Mouse (Mus musculus) midbrain, postnatal 0 days (tissue): ENCODE results near the gene Tatdn2. TPM values are rescaled to one million over a fixed set of nuclear protein-coding genes. Genes with fewer than 3 reads are reported as not detected.
"Not testable (repeated sequence)": the region's sequence is repeated elsewhere in the genome, so short reads cannot be mapped to it uniquely, and the experiment has no call there.

Experiments used
- ATAC-seq: fragments of 200-750 bp; cut with Nextera tagmentation; 2 replicates; pipeline ENCODE4 v1.8.0; 2017; ENCODE audit warnings: moderate number of reproducible peaks, mild to moderate bottlenecking, moderate TSS enrichment, moderate library complexity; ENCODE audit not compliant: low FRiP score
- DNase-seq: peaks from one replicate; pipeline ENCODE4 v3.0.0-alpha.2; 2015; ENCODE audit warnings: low spot score
- H3K27ac ChIP-seq: fragments of 300-500 bp; sonication (generic); 2 replicates; pipeline ENCODE4 v1.5.1; 2014; ENCODE audit warnings: low read depth, mild to moderate bottlenecking, low read length, mixed read lengths
- H3K27me3 ChIP-seq: fragments of 300-500 bp; sonication (generic); 2 replicates; pipeline ENCODE4 v1.6.1; 2014; ENCODE audit warnings: low read length, control low read depth, mixed read lengths; ENCODE audit not compliant: insufficient read depth
- H3K36me3 ChIP-seq: fragments of 300-500 bp; sonication (generic); 2 replicates; pipeline ENCODE4 v1.6.1; 2014; ENCODE audit warnings: low read length, control low read depth, mixed read lengths; ENCODE audit not compliant: insufficient read depth
- H3K4me1 ChIP-seq: fragments of 300-500 bp; sonication (generic); 2 replicates; pipeline ENCODE4 v1.6.1; 2014; ENCODE audit warnings: mild to moderate bottlenecking, control low read depth, antibody characterized with exemption, low read length, mixed read lengths; ENCODE audit not compliant: insufficient read depth
- H3K4me2 ChIP-seq: fragments of 300-500 bp; sonication (generic); 2 replicates; pipeline ENCODE4 v1.6.1; 2014; ENCODE audit warnings: low read depth, mild to moderate bottlenecking, low read length, mixed read lengths; ENCODE audit not compliant: poor library complexity, severe bottlenecking
- H3K4me3 ChIP-seq: fragments of 300-500 bp; sonication (generic); 2 replicates; pipeline ENCODE4 v1.5.1; 2014; ENCODE audit warnings: low read depth, mild to moderate bottlenecking, low read length, moderate library complexity
- H3K9ac ChIP-seq: fragments of 300-500 bp; sonication (generic); replicated peaks from 2 replicates; pipeline ENCODE4 v1.6.1; 2014; ENCODE audit warnings: mild to moderate bottlenecking, low read length, moderate library complexity, mixed read lengths; ENCODE audit not compliant: poor library complexity, severe bottlenecking
- H3K9me3 ChIP-seq: fragments of 300-500 bp; sonication (generic); 2 replicates; pipeline ENCODE4 v1.6.1; 2016; ENCODE audit warnings: low read length, control low read depth
- CTCF ChIP-seq: IDR thresholded peaks from 2 replicates; pipeline ENCODE4 v1.5.1; 2016; ENCODE audit warnings: antibody characterized with exemption, mild to moderate bottlenecking
- WGBS: fragments of 180-500 bp; shearing (Covaris S2); extraction: QIAGEN DNeasy Blood & Tissue Kit; methylation state at CpG from one replicate; pipeline ENCODE4 v1.1.7; 2014; 5-methylcytosine and 5-hydroxymethylcytosine counted together
- polyA plus RNA-seq: library from polyadenylated mRNA; unstranded; fragments of >200 nt; fragmentation: Nextera tagmentation; extraction: Ambion mirVana; gene quantifications from 2 replicates; pipeline ENCODE4 v1.2.1, GENCODE M21; 2015
- total RNA-seq: library from RNA; depleted of rRNA; stranded (reverse); fragments of >200 nt; gene quantifications from 2 replicates; pipeline ENCODE4 v1.2.3, GENCODE M21; 2014

Gene Tatdn2
- total and polyA plus RNA-seq, 2 experiments from 2014 or later, result 1.5 to 63.4 TPM

DNA sequence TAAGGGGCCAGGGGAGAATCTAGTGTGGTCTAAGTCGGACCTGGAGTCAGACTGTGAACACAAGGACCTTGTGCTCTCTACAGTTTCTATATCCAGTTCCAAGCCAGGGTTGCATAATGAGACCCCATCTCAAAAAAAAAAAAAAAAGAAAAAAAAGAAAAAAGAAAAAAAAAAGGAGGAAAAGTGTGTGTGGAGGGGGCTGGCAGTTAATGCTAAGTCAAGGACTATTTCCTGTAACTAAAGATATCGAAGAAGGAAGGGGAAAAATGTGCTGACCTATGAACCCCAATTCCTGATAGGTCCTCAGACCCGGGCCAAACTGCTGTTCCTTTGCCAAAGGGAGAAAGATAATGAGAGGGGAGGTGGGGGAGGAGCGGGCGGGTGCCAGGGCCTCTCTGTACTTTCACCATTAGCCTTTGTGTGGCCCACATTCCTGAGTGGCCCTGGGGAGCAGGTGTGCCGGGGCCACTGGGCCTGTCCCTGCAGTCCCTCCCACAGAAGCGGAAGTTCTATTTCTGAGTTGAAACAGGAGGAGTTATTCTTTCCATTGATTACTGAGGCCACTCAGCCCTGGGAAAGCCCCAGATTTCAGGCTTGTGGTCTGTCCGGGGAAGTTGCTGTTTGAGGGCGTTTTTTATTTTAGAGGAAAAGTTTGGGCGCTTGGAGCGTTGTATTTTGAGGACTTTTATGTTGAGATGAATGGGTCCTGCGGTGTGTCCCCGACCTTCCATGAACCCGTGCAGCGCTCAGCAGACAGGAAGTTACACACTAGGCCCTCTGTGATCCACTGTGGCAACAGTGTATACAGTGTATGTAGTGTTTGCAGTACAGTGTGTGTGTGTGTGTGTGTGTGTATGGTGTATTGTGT, 28.3 kb upstream of the Tatdn2 start:
- Histone ChIP-seq H3K4me2 (no peak overlapping the region), H3K9ac (no peak overlapping the region), H3K4me3 (no peak overlapping the region), H3K9me3 (no peaks in the 10 kb centered on the region), H3K27ac (no peak overlapping the region), H3K4me1 (no peaks in the 10 kb centered on the region), H3K27me3 (no peaks in the 10 kb centered on the region), H3K36me3 (no peaks in the 10 kb centered on the region)
- ATAC-seq, result no peak
- TF ChIP-seq CTCF, result no peak
- 56% methylated on average over 15 of the region's 15 CpGs for WGBS
- DNase-seq, result no peak

- Histone ChIP-seq H3K4me1 (no peaks in the 10 kb centered on the region), H3K36me3 (no peaks in the 10 kb centered on the region), H3K4me3 (no peak overlapping the region), H3K9ac (no peak overlapping the region), H3K27ac (no peak overlapping the region), H3K9me3 (no peaks in the 10 kb centered on the region), H3K27me3 (no peaks in the 10 kb centered on the region), H3K4me2 (no peak overlapping the region)
- no peak for TF ChIP-seq CTCF
- no peak for ATAC-seq
- DNase-seq, result no peak
- WGBS, result 91% methylated on average over 7 of the region's 7 CpGs
Measured at GRCm38 (mm10) chr6:113669821-113670220, 27.0 kb upstream of the Tatdn2 start.

GRCm38 (mm10) chr6:113672029-113672428, 24.8 kb upstream of the Tatdn2 start:
- not testable (repeated sequence) for ATAC-seq, DNase-seq, H3K4me1 ChIP-seq, H3K4me3 ChIP-seq, H3K4me2 ChIP-seq, H3K27me3 ChIP-seq, H3K9me3 ChIP-seq, H3K9ac ChIP-seq, H3K36me3 ChIP-seq, H3K27ac ChIP-seq
- WGBS, result 83% methylated on average over 1 of the region's 1 CpGs

DNA sequence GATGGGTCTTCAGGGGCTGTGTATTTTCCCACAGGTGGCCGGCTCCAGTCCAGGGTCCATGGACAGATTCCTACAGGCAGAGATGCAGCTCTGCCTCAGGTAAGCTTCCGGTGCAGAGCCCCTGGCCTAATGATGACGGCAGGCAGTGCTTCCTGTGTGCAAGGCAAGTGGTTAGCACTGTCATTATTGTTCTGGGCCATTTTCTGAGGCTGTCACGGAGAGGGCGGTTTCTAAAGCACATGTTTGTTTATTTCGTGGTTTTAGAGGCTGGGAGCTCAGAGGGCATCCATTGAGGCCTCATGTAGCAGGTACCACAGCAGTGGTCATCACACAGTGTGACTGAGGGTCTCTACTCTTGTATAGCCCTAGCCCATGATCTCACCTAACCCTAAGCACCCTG, 23.9 kb upstream of the Tatdn2 start:
- Histone ChIP-seq H3K9me3 (no peaks in the 10 kb centered on the region), H3K4me3 (no peak overlapping the region), H3K36me3 (no peaks in the 10 kb centered on the region), H3K4me2 (no peak overlapping the region), H3K9ac (no peak overlapping the region), H3K4me1 (no peaks in the 10 kb centered on the region), H3K27ac (no peak overlapping the region), H3K27me3 (no peaks in the 10 kb centered on the region)
- DNase-seq (no peak), ATAC-seq (no peak)
- 84% methylated on average over 6 of the region's 6 CpGs for WGBS
- TF ChIP-seq CTCF, result no peak

DNA sequence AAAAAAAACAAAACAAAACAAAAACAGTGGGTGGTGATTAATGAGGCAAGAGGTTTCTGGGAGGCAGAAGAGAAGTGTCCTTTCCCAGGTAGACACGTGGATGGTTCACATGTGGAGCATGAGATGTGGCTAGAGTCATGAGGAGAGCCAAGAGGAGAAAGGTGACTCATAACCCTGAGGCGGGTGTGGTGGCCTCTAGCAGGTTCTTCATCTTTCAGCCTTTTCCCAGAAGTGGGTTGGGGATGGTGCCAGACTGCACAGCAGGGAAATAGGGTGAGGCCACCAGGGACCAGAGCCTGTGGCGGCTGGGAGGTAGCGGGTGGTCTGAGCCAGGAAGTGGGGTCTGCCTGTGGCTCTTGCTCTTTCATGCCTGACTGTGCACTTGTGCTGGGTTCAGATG, 21.6 kb upstream of the Tatdn2 start:
- Histone ChIP-seq H3K9me3 (no peaks in the 10 kb centered on the region), H3K27ac (no peak overlapping the region), H3K27me3 (no peaks in the 10 kb centered on the region), H3K4me2 (no peak overlapping the region), H3K4me1 (no peaks in the 10 kb centered on the region), H3K4me3 (no peak overlapping the region), H3K9ac (no peak overlapping the region), H3K36me3 (no peaks in the 10 kb centered on the region)
- no peak for TF ChIP-seq CTCF
- no peak for DNase-seq
- WGBS, result 71% methylated on average over 4 of the region's 4 CpGs
- no peak for ATAC-seq

DNA sequence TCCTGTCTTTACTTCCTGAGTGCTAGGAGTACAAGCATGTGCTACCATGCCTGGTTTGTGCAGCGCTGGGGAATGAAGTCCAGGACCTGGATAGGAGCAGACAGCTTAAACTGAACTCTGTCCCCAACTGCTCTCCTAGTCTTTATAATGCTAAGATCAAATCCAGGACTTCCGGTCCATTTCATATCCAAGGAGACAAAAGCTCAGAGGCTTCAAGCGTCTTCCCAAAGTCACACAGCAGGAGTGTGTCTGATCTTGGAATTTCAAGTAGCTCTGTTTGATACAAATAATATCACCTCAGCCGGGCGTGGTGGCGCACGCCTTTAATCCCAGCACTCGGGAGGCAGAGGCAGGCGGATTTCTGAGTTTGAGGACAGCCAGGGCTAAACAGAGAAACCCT, 20.9 kb upstream of the Tatdn2 start:
- no peak overlapping the region for H3K9ac ChIP-seq
- TF ChIP-seq CTCF, result no peak
- no peak for ATAC-seq
- H3K27ac ChIP-seq, result no peak overlapping the region
- no peak overlapping the region for H3K4me3 ChIP-seq
- no peaks in the 10 kb centered on the region for H3K36me3 ChIP-seq
- no peaks in the 10 kb centered on the region for H3K9me3 ChIP-seq
- no peaks in the 10 kb centered on the region for H3K27me3 ChIP-seq
- H3K4me1 ChIP-seq, result no peaks in the 10 kb centered on the region
- no peak for DNase-seq
- WGBS, result 90% methylated on average over 9 of the region's 9 CpGs
- H3K4me2 ChIP-seq, result no peak overlapping the region
